Mouse (Mus musculus) hindbrain, embryonic 16.5 days (tissue): ENCODE data around the gene Ttc30b. TPM values are rescaled to one million over a fixed set of nuclear protein-coding genes. Genes with fewer than 3 reads are reported as not detected.

ENCODE experiments used
- ATAC-seq: fragments of 200-750 bp; cut with Nextera tagmentation; 2 replicates; pipeline ENCODE4 v1.8.0; 2017; ENCODE audit warnings: moderate TSS enrichment, moderate library complexity
- H3K27ac ChIP-seq: fragments of 300-500 bp; sonication (generic); 2 replicates; pipeline ENCODE4 v1.5.1; 2014; ENCODE audit warnings: low read depth, mild to moderate bottlenecking, control low read depth, low read length, moderate library complexity
- H3K27me3 ChIP-seq: fragments of 300-500 bp; sonication (generic); replicated peaks from 2 replicates; pipeline ENCODE4 v1.6.1; 2014; ENCODE audit warnings: low read length; ENCODE audit not compliant: control insufficient read depth, insufficient read depth
- H3K36me3 ChIP-seq: fragments of 300-500 bp; sonication (generic); 2 replicates; pipeline ENCODE4 v1.6.1; 2014; ENCODE audit warnings: mild to moderate bottlenecking, low read length, moderate library complexity, mixed read lengths; ENCODE audit not compliant: control insufficient read depth, insufficient read depth
- H3K4me1 ChIP-seq: fragments of 300-500 bp; sonication (generic); 2 replicates; pipeline ENCODE4 v1.6.1; 2014; ENCODE audit warnings: low read depth, low read length; ENCODE audit not compliant: control insufficient read depth, insufficient read depth
- H3K4me2 ChIP-seq: fragments of 300-500 bp; sonication (generic); 2 replicates; pipeline ENCODE4 v1.6.1; 2014; ENCODE audit warnings: mild to moderate bottlenecking, low read length, control low read depth, moderate library complexity
- H3K4me3 ChIP-seq: fragments of 300-500 bp; sonication (generic); 2 replicates; pipeline ENCODE4 v1.5.1; 2014; ENCODE audit warnings: mild to moderate bottlenecking, low read length, control low read depth, moderate library complexity
- H3K9ac ChIP-seq: fragments of 300-500 bp; sonication (generic); 2 replicates; pipeline ENCODE4 v1.6.1; 2014; ENCODE audit warnings: low read depth, mild to moderate bottlenecking, control low read depth, low read length, moderate library complexity
- H3K9me3 ChIP-seq: fragments of 300-500 bp; sonication (generic); 2 replicates; pipeline ENCODE4 v1.6.1; 2014; ENCODE audit warnings: mild to moderate bottlenecking, low read length, moderate library complexity; ENCODE audit not compliant: control insufficient read depth
- WGBS: fragments of 180-500 bp; shearing (Covaris S2); extraction: QIAGEN DNeasy Blood & Tissue Kit; methylation state at CpG from one replicate; pipeline ENCODE4 v1.1.7; 2014; 5-methylcytosine and 5-hydroxymethylcytosine counted together
- polyA plus RNA-seq: library from polyadenylated mRNA; unstranded; fragments of >200 nt; fragmentation: Nextera tagmentation; extraction: Ambion mirVana; gene quantifications from 2 replicates; pipeline ENCODE4 v1.2.1, GENCODE M21; 2015

Ttc30b gene
- polyA plus RNA-seq, 1 experiment from 2014 or later, result 23.0 TPM

DNA sequence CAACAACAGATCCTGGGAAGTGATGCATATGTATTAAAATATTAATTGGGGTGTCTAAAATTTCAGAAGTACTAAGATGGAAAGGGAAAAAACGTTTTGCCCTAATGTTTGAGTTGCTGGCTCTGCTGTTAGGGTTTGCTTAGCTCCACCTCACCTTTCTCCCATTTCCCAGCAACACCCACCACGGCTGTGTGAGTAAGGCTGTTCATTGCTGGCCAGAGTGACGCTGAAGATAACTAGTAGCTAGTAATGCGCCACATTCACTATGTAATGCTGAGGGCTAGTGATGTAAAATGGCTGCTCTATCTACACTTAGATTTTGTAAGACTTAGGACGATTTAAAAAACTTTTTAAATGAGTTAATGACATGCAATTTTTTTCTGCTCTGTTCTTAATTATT is 42.7 kb downstream of the Ttc30b start:
- H3K4me2 ChIP-seq, result no peak overlapping the region
- ATAC-seq, result no peak

DNA sequence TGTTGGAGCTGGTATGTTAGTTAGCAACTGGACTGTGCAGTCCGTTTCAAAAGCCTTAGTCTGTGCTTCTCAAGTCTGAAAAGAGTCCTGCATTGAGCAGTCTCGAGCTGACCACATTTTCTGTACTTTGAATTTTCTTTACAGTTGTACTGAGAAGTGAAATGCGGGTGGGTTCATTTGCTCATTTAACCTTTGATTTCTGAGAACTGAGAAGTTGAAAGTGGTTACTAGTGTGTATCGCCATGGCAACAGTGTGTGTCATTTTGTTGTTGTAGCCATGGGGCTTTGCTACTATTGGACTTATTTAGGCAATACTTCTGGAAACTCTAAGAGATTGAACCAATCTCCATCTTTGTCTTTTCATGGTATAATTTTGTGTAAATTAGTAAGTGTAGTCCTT is 46.4 kb downstream of the Ttc30b start:
- H3K9me3 ChIP-seq, result no peaks in the 10 kb centered on the region
- H3K4me2 ChIP-seq, result no peak overlapping the region
- H3K27me3 ChIP-seq, result no peaks in the 10 kb centered on the region
- H3K36me3 ChIP-seq, result peaks cover 7% of the 10 kb centered on the region
- H3K4me1 ChIP-seq, result no peaks in the 10 kb centered on the region
- H3K9ac ChIP-seq, result no peak overlapping the region
- H3K27ac ChIP-seq, result no peak overlapping the region
- H3K4me3 ChIP-seq, result no peak overlapping the region
- 57% methylated on average over 4 of the region's 4 CpGs for WGBS
- ATAC-seq, result no peak

More for the DNA sequence above, 42.7 kb downstream of the Ttc30b start:
- no peaks in the 10 kb centered on the region for H3K4me1 ChIP-seq
- no peak overlapping the region for H3K4me3 ChIP-seq
- 93% methylated on average over 5 of the region's 5 CpGs for WGBS
- H3K9me3 ChIP-seq, result no peaks in the 10 kb centered on the region
- H3K27me3 ChIP-seq, result no peaks in the 10 kb centered on the region
- H3K36me3 ChIP-seq, result no peaks in the 10 kb centered on the region
- no peak overlapping the region for H3K9ac ChIP-seq
- no peak overlapping the region for H3K27ac ChIP-seq

Other genes starting within 250 kb of the Ttc30b start
- gene Nfe2l2, start 233.9 kb downstream of the Ttc30b start, polyA plus RNA-seq, result 14.3 and 15.7 TPM in 2 replicates
- 21.6 and 27.6 TPM in 2 replicates for gene Agps, start 106.4 kb downstream of the Ttc30b start, polyA plus RNA-seq
- 0.77 and 1.1 TPM in 2 replicates for gene Ttc30a2, start 39.6 kb upstream of the Ttc30b start, polyA plus RNA-seq
- gene Ttc30a1, start 43.4 kb upstream of the Ttc30b start, polyA plus RNA-seq, result 8.9 and 9.2 TPM in 2 replicates